Mouse (Mus musculus): Measurements from ENCODE around the gene Gpc5. TPM values are rescaled to one million over a fixed set of nuclear protein-coding genes. Genes with fewer than 3 reads are reported as not detected.

The Gpc5 gene
- polyA plus RNA-seq, 1 experiment from 2014 or later, result 0.75 TPM

- WGBS, result 59% methylated on average over 3 of the region's 3 CpGs
- H3K27me3 ChIP-seq (ENCODE audit: control insufficient read depth, insufficient read depth, low read length), result no peaks in the 10 kb centered on the region
- no peak overlapping the region for H3K27ac ChIP-seq (ENCODE audit: low read depth, low read length)
Observed at GRCm38 (mm10) chr14:115177322-115177836, 85.4 kb downstream of the Gpc5 start.

GRCm38 (mm10) chr14:115179925-115180324 lies 87.9 kb downstream of the Gpc5 start:
- no peak overlapping the region for H3K4me2 ChIP-seq
- DNase-seq (ENCODE audit: low spot score, missing footprints) (peak; percentile 72), ATAC-seq (ENCODE audit: low FRiP score) (no peak)
- no peak overlapping the region for H3K27ac ChIP-seq (ENCODE audit: low read depth, low read length)
- H3K36me3 ChIP-seq (ENCODE audit: control insufficient read depth, insufficient read depth, low read length), result no peaks in the 10 kb centered on the region
- H3K4me1 ChIP-seq (ENCODE audit: control insufficient read depth, insufficient read depth, low read length), result no peaks in the 10 kb centered on the region
- no peaks in the 10 kb centered on the region for H3K27me3 ChIP-seq (ENCODE audit: control insufficient read depth, insufficient read depth, low read length)
- H3K9me3 ChIP-seq (ENCODE audit: control insufficient read depth, low read length), result no peaks in the 10 kb centered on the region
- no peak overlapping the region for H3K4me3 ChIP-seq (ENCODE audit: low read depth, low read length)
- WGBS, result 80% methylated on average over 5 of the region's 5 CpGs
- no peak overlapping the region for H3K9ac ChIP-seq (ENCODE audit: low read length)

More at GRCm38 (mm10) chr14:115177322-115177836, 85.4 kb downstream of the Gpc5 start:
- no peak overlapping the region for H3K4me3 ChIP-seq (ENCODE audit: low read depth, low read length)
- no peak for ATAC-seq (ENCODE audit: low FRiP score)
- no peak overlapping the region for H3K4me2 ChIP-seq
- H3K9ac ChIP-seq (ENCODE audit: low read length), result no peak overlapping the region
- H3K9me3 ChIP-seq (ENCODE audit: control insufficient read depth, low read length), result no peaks in the 10 kb centered on the region
- no peaks in the 10 kb centered on the region for H3K36me3 ChIP-seq (ENCODE audit: control insufficient read depth, insufficient read depth, low read length)
- DNase-seq (ENCODE audit: low spot score, missing footprints), result no peak
- H3K4me1 ChIP-seq (ENCODE audit: control insufficient read depth, insufficient read depth, low read length), result no peaks in the 10 kb centered on the region

GRCm38 (mm10) chr14:115188256-115188655 lies 96.2 kb downstream of the Gpc5 start:
- ATAC-seq (ENCODE audit: low FRiP score) (no peak), DNase-seq (ENCODE audit: low spot score, missing footprints) (no peak)
- no peaks in the 10 kb centered on the region for H3K36me3 ChIP-seq (ENCODE audit: control insufficient read depth, insufficient read depth, low read length)
- H3K4me3 ChIP-seq (ENCODE audit: low read depth, low read length), result no peak overlapping the region
- no peak overlapping the region for H3K27ac ChIP-seq (ENCODE audit: low read depth, low read length)
- H3K9me3 ChIP-seq (ENCODE audit: control insufficient read depth, low read length), result no peaks in the 10 kb centered on the region
- H3K4me2 ChIP-seq, result no peak overlapping the region
- H3K27me3 ChIP-seq (ENCODE audit: control insufficient read depth, insufficient read depth, low read length), result no peaks in the 10 kb centered on the region
- H3K9ac ChIP-seq (ENCODE audit: low read length), result no peak overlapping the region
- WGBS, result 87% methylated on average over 8 of the region's 8 CpGs
- H3K4me1 ChIP-seq (ENCODE audit: control insufficient read depth, insufficient read depth, low read length), result no peaks in the 10 kb centered on the region

GRCm38 (mm10) chr14:115228075-115228474 lies 136.1 kb downstream of the Gpc5 start:
- Histone ChIP-seq H3K36me3 (ENCODE audit: control insufficient read depth, insufficient read depth, low read length) (no peaks in the 10 kb centered on the region), H3K4me1 (ENCODE audit: control insufficient read depth, insufficient read depth, low read length) (no peaks in the 10 kb centered on the region), H3K4me2 (no peak overlapping the region), H3K9ac (ENCODE audit: low read length) (no peak overlapping the region), H3K9me3 (ENCODE audit: control insufficient read depth, low read length) (no peaks in the 10 kb centered on the region), H3K27me3 (ENCODE audit: control insufficient read depth, insufficient read depth, low read length) (no peaks in the 10 kb centered on the region), H3K27ac (ENCODE audit: low read depth, low read length) (no peak overlapping the region), H3K4me3 (ENCODE audit: low read depth, low read length) (no peak overlapping the region)
- no peak for DNase-seq (ENCODE audit: low spot score, missing footprints)
- ATAC-seq (ENCODE audit: low FRiP score), result no peak
- 84% methylated on average over 5 of the region's 5 CpGs for WGBS

GRCm38 (mm10) chr14:115236387-115236786 lies 144.4 kb downstream of the Gpc5 start:
- no peak for ATAC-seq (ENCODE audit: low FRiP score)
- H3K4me3 ChIP-seq (ENCODE audit: low read depth, low read length), result no peak overlapping the region
- no peaks in the 10 kb centered on the region for H3K36me3 ChIP-seq (ENCODE audit: control insufficient read depth, insufficient read depth, low read length)
- WGBS, result 66% methylated on average over 4 of the region's 4 CpGs
- H3K27me3 ChIP-seq (ENCODE audit: control insufficient read depth, insufficient read depth, low read length), result no peaks in the 10 kb centered on the region
- no peak overlapping the region for H3K4me2 ChIP-seq
- no peak for DNase-seq (ENCODE audit: low spot score, missing footprints)
- no peaks in the 10 kb centered on the region for H3K4me1 ChIP-seq (ENCODE audit: control insufficient read depth, insufficient read depth, low read length)
- no peaks in the 10 kb centered on the region for H3K9me3 ChIP-seq (ENCODE audit: control insufficient read depth, low read length)
- H3K27ac ChIP-seq (ENCODE audit: low read depth, low read length), result no peak overlapping the region
- no peak overlapping the region for H3K9ac ChIP-seq (ENCODE audit: low read length)

GRCm38 (mm10) chr14:115240621-115241373 lies 148.8 kb downstream of the Gpc5 start:
- peak; percentile 40; the same call in 1 of the 2 replicates for ATAC-seq (ENCODE audit: low FRiP score)
- Histone ChIP-seq H3K4me1 (ENCODE audit: control insufficient read depth, insufficient read depth, low read length) (no peaks in the 10 kb centered on the region), H3K27me3 (ENCODE audit: control insufficient read depth, insufficient read depth, low read length) (no peaks in the 10 kb centered on the region), H3K27ac (ENCODE audit: low read depth, low read length) (no peak overlapping the region), H3K4me2 (no peak overlapping the region), H3K4me3 (ENCODE audit: low read depth, low read length) (no peak overlapping the region), H3K9me3 (ENCODE audit: control insufficient read depth, low read length) (no peaks in the 10 kb centered on the region), H3K36me3 (ENCODE audit: control insufficient read depth, insufficient read depth, low read length) (no peaks in the 10 kb centered on the region), H3K9ac (ENCODE audit: low read length) (no peak overlapping the region)
- 55% methylated on average over 4 of the region's 4 CpGs for WGBS
- DNase-seq (ENCODE audit: low spot score, missing footprints), result no peak

- DNase-seq (ENCODE audit: low spot score, missing footprints) (no peak), ATAC-seq (ENCODE audit: low FRiP score) (no peak)
- Histone ChIP-seq H3K9ac (ENCODE audit: low read length) (no peak overlapping the region), H3K27me3 (ENCODE audit: control insufficient read depth, insufficient read depth, low read length) (no peaks in the 10 kb centered on the region), H3K9me3 (ENCODE audit: control insufficient read depth, low read length) (no peaks in the 10 kb centered on the region), H3K36me3 (ENCODE audit: control insufficient read depth, insufficient read depth, low read length) (no peaks in the 10 kb centered on the region), H3K27ac (ENCODE audit: low read depth, low read length) (no peak overlapping the region), H3K4me3 (ENCODE audit: low read depth, low read length) (no peak overlapping the region), H3K4me1 (ENCODE audit: control insufficient read depth, insufficient read depth, low read length) (no peaks in the 10 kb centered on the region), H3K4me2 (no peak overlapping the region)
- 91% methylated on average over 6 of the region's 6 CpGs for WGBS
Observed at GRCm38 (mm10) chr14:115250537-115250936, 158.5 kb downstream of the Gpc5 start.

GRCm38 (mm10) chr14:115251791-115252190 lies 159.8 kb downstream of the Gpc5 start:
- H3K9ac ChIP-seq (ENCODE audit: low read length), result no peak overlapping the region
- H3K9me3 ChIP-seq (ENCODE audit: control insufficient read depth, low read length), result no peaks in the 10 kb centered on the region
- H3K27ac ChIP-seq (ENCODE audit: low read depth, low read length), result no peak overlapping the region
- H3K27me3 ChIP-seq (ENCODE audit: control insufficient read depth, insufficient read depth, low read length), result no peaks in the 10 kb centered on the region
- DNase-seq (ENCODE audit: low spot score, missing footprints) (no peak), ATAC-seq (ENCODE audit: low FRiP score) (no peak)
- H3K4me3 ChIP-seq (ENCODE audit: low read depth, low read length), result no peak overlapping the region
- H3K36me3 ChIP-seq (ENCODE audit: control insufficient read depth, insufficient read depth, low read length), result no peaks in the 10 kb centered on the region
- 83% methylated on average over 5 of the region's 5 CpGs for WGBS
- no peaks in the 10 kb centered on the region for H3K4me1 ChIP-seq (ENCODE audit: control insufficient read depth, insufficient read depth, low read length)
- H3K4me2 ChIP-seq, result no peak overlapping the region

GRCm38 (mm10) chr14:115253155-115253554 lies 161.1 kb downstream of the Gpc5 start:
- DNase-seq (ENCODE audit: low spot score, missing footprints), result no peak
- 92% methylated on average over 3 of the region's 3 CpGs for WGBS
- ATAC-seq (ENCODE audit: low FRiP score), result no peak

More at GRCm38 (mm10) chr14:115253155-115253554, 161.1 kb downstream of the Gpc5 start:
- H3K4me2 ChIP-seq, result no peak overlapping the region
- H3K4me3 ChIP-seq (ENCODE audit: low read depth, low read length), result no peak overlapping the region
- H3K27me3 ChIP-seq (ENCODE audit: control insufficient read depth, insufficient read depth, low read length), result no peaks in the 10 kb centered on the region
- H3K9me3 ChIP-seq (ENCODE audit: control insufficient read depth, low read length), result no peaks in the 10 kb centered on the region
- no peaks in the 10 kb centered on the region for H3K36me3 ChIP-seq (ENCODE audit: control insufficient read depth, insufficient read depth, low read length)
- H3K4me1 ChIP-seq (ENCODE audit: control insufficient read depth, insufficient read depth, low read length), result no peaks in the 10 kb centered on the region
- no peak overlapping the region for H3K27ac ChIP-seq (ENCODE audit: low read depth, low read length)
- H3K9ac ChIP-seq (ENCODE audit: low read length), result no peak overlapping the region
